Mouse (Mus musculus) kidney, postnatal 14 days (tissue): ENCODE data around the gene Thbs1.
A peak's percentile ranks its signal among the peaks of the same experiment; 100 is the strongest.

Experiments used
- DNase-seq: peaks from one replicate; pipeline ENCODE4 v3.0.0; 2022; ENCODE audit warnings: mixed read lengths

Gene Thbs1

GRCm38 (mm10) chr2:118149855-118150563 lies 38.3 kb downstream of the Thbs1 start:
- DNase-seq, result peak; percentile 44

- DNase-seq, result no peak
These were observed 46.4 kb downstream of the Thbs1 start for GRCm38 (mm10) chr2:118158095-118158494.

GRCm38 (mm10) chr2:118159126-118159525 lies 47.5 kb downstream of the Thbs1 start:
- no peak for DNase-seq

GRCm38 (mm10) chr2:118160547-118160946 lies 48.9 kb downstream of the Thbs1 start:
- no peak for DNase-seq

- DNase-seq, result no peak
These were observed 49.3 kb downstream of the Thbs1 start for GRCm38 (mm10) chr2:118160991-118161390.

- DNase-seq, result no peak
These were observed 50.8 kb downstream of the Thbs1 start for GRCm38 (mm10) chr2:118162486-118162885.

GRCm38 (mm10) chr2:118164137-118164536 lies 52.5 kb downstream of the Thbs1 start:
- no peak for DNase-seq

GRCm38 (mm10) chr2:118165691-118166090 lies 54.0 kb downstream of the Thbs1 start:
- no peak for DNase-seq

GRCm38 (mm10) chr2:118167731-118168130 lies 56.1 kb downstream of the Thbs1 start:
- DNase-seq, result no peak

GRCm38 (mm10) chr2:118168225-118168624 lies 56.5 kb downstream of the Thbs1 start:
- DNase-seq, result no peak

- peak; percentile 62 for DNase-seq
These were observed 63.1 kb downstream of the Thbs1 start for GRCm38 (mm10) chr2:118174558-118175383.
